Mouse (Mus musculus) effector memory CD4-positive, alpha-beta T cell, adult 7 months (primary cell): ENCODE data around the gene Hist1h2bq. TPM values are rescaled to one million over a fixed set of nuclear protein-coding genes. Genes with fewer than 3 reads are reported as not detected.

Experiments
- polyA plus RNA-seq: library from polyadenylated mRNA; unstranded; fragments of 100-300 nt; shearing (Covaris generic); gene quantifications from one replicate; pipeline ENCODE4 v1.2.1, GENCODE M21; 2017

Hist1h2bq gene
- 4.2 TPM for polyA plus RNA-seq

GRCm38 (mm10) chr13:21810073-21810472, at the start of gene Hist1h2bq, which contains the start of gene Hist1h2ao:
Gene Hist1h2bq (minus strand): TSS chr13:21810197.
Gene Hist1h2ao (plus strand): TSS chr13:21810465.

GRCm38 (mm10) chr13:21833461-21833860, 23.5 kb upstream of the Hist1h2bq start, which contains the start of the genes Hist1h2ap and Hist1h2br:
Gene Hist1h2ap (minus strand): TSS chr13:21833507.
Gene Hist1h2br (plus strand): TSS chr13:21833743.

GRCm38 (mm10) chr13:21831418-21832394, 21.7 kb upstream of the Hist1h2bq start, which contains the start of gene Hist1h4n:
Gene Hist1h4n (minus strand): TSS chr13:21832196.

GRCm38 (mm10) chr13:21811539-21811938, 1.5 kb upstream of the Hist1h2bq start, which contains the start of gene Hist1h4m:
Gene Hist1h4m (plus strand): TSS chr13:21811746.

GRCm38 (mm10) chr13:21786899-21787629, 22.9 kb downstream of the Hist1h2bq start, which contains the start of the genes Hist1h2an and Hist1h2bp:
Gene Hist1h2an (minus strand): TSS chr13:21787218.
Gene Hist1h2bp (plus strand): TSS chr13:21787461.

GRCm38 (mm10) chr13:21783255-21783617, 26.8 kb downstream of the Hist1h2bq start, which contains the start of gene Hist1h3i:
Gene Hist1h3i (minus strand): TSS chr13:21783370.

GRCm38 (mm10) chr13:21779767-21780731, 29.9 kb downstream of the Hist1h2bq start, which contains the start of gene Hist1h1b:
Gene Hist1h1b (minus strand): TSS chr13:21780625.

Other genes starting within 250 kb of the Hist1h2bq start
- not detected for gene Olfr1364, start 228.4 kb downstream of the Hist1h2bq start, polyA plus RNA-seq
- not detected for gene Olfr1362, start 196.2 kb downstream of the Hist1h2bq start, polyA plus RNA-seq
- not detected for gene Olfr11, start 167.7 kb downstream of the Hist1h2bq start, polyA plus RNA-seq
- not detected for gene Olfr1361, start 146.8 kb downstream of the Hist1h2bq start, polyA plus RNA-seq
- 0.26 TPM for gene Olfr1360, start 132.8 kb downstream of the Hist1h2bq start, polyA plus RNA-seq
- not detected for gene Olfr1359, start 112.1 kb downstream of the Hist1h2bq start, polyA plus RNA-seq
- gene Hist1h2bl, start 94.1 kb downstream of the Hist1h2bq start, polyA plus RNA-seq, result not detected
- gene Hist1h2ai, start 93.8 kb downstream of the Hist1h2bq start, polyA plus RNA-seq, result not detected
- 3.6 TPM for gene Hist1h3h, start 92.5 kb downstream of the Hist1h2bq start, polyA plus RNA-seq
- gene Hist1h2bm, start 88.2 kb downstream of the Hist1h2bq start, polyA plus RNA-seq, result not detected
- 0.93 TPM for gene Hist1h4j, start 75.1 kb downstream of the Hist1h2bq start, polyA plus RNA-seq
- gene Hist1h4k, start 59.7 kb downstream of the Hist1h2bq start, polyA plus RNA-seq, result 15.4 TPM
- not detected for gene Hist1h2ak, start 56.4 kb downstream of the Hist1h2bq start, polyA plus RNA-seq
- gene Hist1h2bn, start 56.1 kb downstream of the Hist1h2bq start, polyA plus RNA-seq, result not detected
- gene Hist1h1b, start 29.6 kb downstream of the Hist1h2bq start, polyA plus RNA-seq, result not detected
- not detected for gene Hist1h3i, start 26.8 kb downstream of the Hist1h2bq start, polyA plus RNA-seq
- gene Hist1h2an, start 23.0 kb downstream of the Hist1h2bq start, polyA plus RNA-seq, result not detected
- not detected for gene Hist1h2bp, start 22.7 kb downstream of the Hist1h2bq start, polyA plus RNA-seq
- gene Hist1h2ao, start 268 bp upstream of the Hist1h2bq start, polyA plus RNA-seq, result not detected
- not detected for gene Hist1h4m, start 1.5 kb upstream of the Hist1h2bq start, polyA plus RNA-seq
- 20.0 TPM for gene Hist1h4n, start 22.0 kb upstream of the Hist1h2bq start, polyA plus RNA-seq
- gene Hist1h2ap, start 23.3 kb upstream of the Hist1h2bq start, polyA plus RNA-seq, result 30.1 TPM
- gene Hist1h2br, start 23.5 kb upstream of the Hist1h2bq start, polyA plus RNA-seq, result 4.6 TPM
- gene Zfp184, start 134.9 kb upstream of the Hist1h2bq start, polyA plus RNA-seq, result 2.4 TPM
- gene Pom121l2, start 171.0 kb upstream of the Hist1h2bq start, polyA plus RNA-seq, result not detected
- gene Prss16, start 199.5 kb upstream of the Hist1h2bq start, polyA plus RNA-seq, result 6.0 TPM
- not detected for gene Hist1h2ah, start 225.4 kb upstream of the Hist1h2bq start, polyA plus RNA-seq
- gene Hist1h2bk, start 225.7 kb upstream of the Hist1h2bq start, polyA plus RNA-seq, result not detected
- gene Hist1h4i, start 231.2 kb upstream of the Hist1h2bq start, polyA plus RNA-seq, result 10.9 TPM
- not detected for gene Hist1h2ag, start 232.7 kb upstream of the Hist1h2bq start, polyA plus RNA-seq
- 1.3 TPM for gene Hist1h2bj, start 233.0 kb upstream of the Hist1h2bq start, polyA plus RNA-seq